Comparison of ENCODE assay signal across 11 mouse cellular contexts in the genomic region with DNA sequence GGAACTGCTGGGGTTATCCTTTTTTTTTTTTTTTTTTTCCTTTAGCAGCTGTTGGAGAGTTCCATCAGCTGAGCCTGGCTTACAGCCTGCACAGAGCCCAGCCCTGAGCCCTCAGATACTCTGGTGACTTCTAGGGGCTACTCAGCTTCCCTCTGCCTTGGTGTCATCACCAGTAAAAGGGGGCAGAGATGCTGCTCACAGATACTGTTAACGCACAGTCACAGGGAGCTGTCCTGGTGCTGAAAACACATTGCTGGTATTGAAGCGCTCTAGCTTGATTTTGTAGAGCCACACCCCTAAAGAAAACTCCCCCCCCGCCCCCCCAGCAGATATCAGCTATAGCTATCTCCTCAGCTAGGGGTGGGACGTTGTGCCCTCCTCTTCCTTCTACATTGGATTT.
DNase-seq lines count a peak whose midpoint lies in the region; ATAC-seq lines count a peak whose summit lies in the region.
"Had no signal": no experiment of that assay in that cellular context is flagged by ENCODE, and none has a peak within 500 bp of the region (broad histone marks: within the 10 kb centered on the region; RNA-seq: fewer than 3 reads in every experiment).

No protein-coding gene starts in this region.

- H3K9me3 ChIP-seq in kidney, embryonic 16.5 days (ENCODE audit: low read length): no peaks in the 10 kb centered on the region
- H3K9me3 ChIP-seq in limb, embryonic 11.5 days (ENCODE audit: control insufficient read depth, low read length): peaks cover 2% of the 10 kb centered on the region; the same call in 1 of the 2 replicates
- H3K9me3 ChIP-seq: midbrain, embryonic 12.5 days had no signal

- no peak overlapping the region for H3K27ac ChIP-seq in kidney, embryonic 16.5 days (ENCODE audit: low read length)
- no peak overlapping the region for H3K27ac ChIP-seq in limb, embryonic 11.5 days (replicated peaks; ENCODE audit: low read depth, low read length)
- H3K27ac ChIP-seq: midbrain, embryonic 12.5 days had no signal

- H3K27me3 ChIP-seq in kidney, embryonic 16.5 days (ENCODE audit: insufficient read depth, low read length): no peaks in the 10 kb centered on the region
- H3K27me3 ChIP-seq in limb, embryonic 11.5 days (ENCODE audit: control insufficient read depth, insufficient read depth, low read length): no peaks in the 10 kb centered on the region
- H3K27me3 ChIP-seq: midbrain, embryonic 12.5 days had no signal

- WGBS in kidney, embryonic 16.5 days: 2% methylated on average over 4 of the region's 4 CpGs
- 11% methylated on average over 4 of the region's 4 CpGs for WGBS in limb, embryonic 11.5 days

- H3K9ac ChIP-seq in kidney, embryonic 16.5 days (replicated peaks; ENCODE audit: low read length): no peak overlapping the region
- H3K9ac ChIP-seq in limb, embryonic 11.5 days (ENCODE audit: low read length): no peak overlapping the region
- H3K9ac ChIP-seq: midbrain, embryonic 12.5 days had no signal

- no peak overlapping the region for H3K4me2 ChIP-seq in kidney, embryonic 16.5 days (replicated peaks; ENCODE audit: low read depth, low read length)
- no peak overlapping the region for H3K4me2 ChIP-seq in limb, embryonic 11.5 days (ENCODE audit: low read depth, severe bottlenecking)
- H3K4me2 ChIP-seq: midbrain, embryonic 12.5 days had no signal

- ATAC-seq in kidney, embryonic 16.5 days (ENCODE audit: low FRiP score, low TSS enrichment): peak; percentile 69; the same call in 1 of the 2 replicates
- no peak for ATAC-seq in limb, embryonic 11.5 days (ENCODE audit: insufficient number of reproducible peaks, low FRiP score, low TSS enrichment, low read depth)
- no peak for ATAC-seq in erythroid progenitor cell, adult 5-6 weeks (replicated peaks; ENCODE audit: low FRiP score, poor library complexity, severe bottlenecking)
- ATAC-seq: Patski had no signal

- DNase-seq in kidney, adult 8-10 months: no peak
- DNase-seq in A20 (ENCODE audit: low read depth, low spot score): peak; percentile 10
- peak; percentile 60 for DNase-seq in adrenal gland, postnatal 10 days
- peak; percentile 74 for DNase-seq in limb, embryonic 11.5 days (ENCODE audit: low spot score)
- no peak for DNase-seq in urinary bladder, postnatal 4 days (ENCODE audit: low spot score in 2 of 2)
- no peak for DNase-seq in urinary bladder, postnatal 25 days (ENCODE audit: low spot score)
- DNase-seq: cerebellum, postnatal 36 days had no signal

- no peaks in the 10 kb centered on the region for H3K4me1 ChIP-seq in kidney, embryonic 16.5 days (ENCODE audit: insufficient read depth, low read length)
- H3K4me1 ChIP-seq in limb, embryonic 11.5 days (ENCODE audit: control insufficient read depth, insufficient read depth, low read length): no peaks in the 10 kb centered on the region
- H3K4me1 ChIP-seq: midbrain, embryonic 12.5 days had no signal

- H3K36me3 ChIP-seq in kidney, embryonic 16.5 days (ENCODE audit: insufficient read depth, low read length): no peaks in the 10 kb centered on the region
- H3K36me3 ChIP-seq in limb, embryonic 11.5 days (ENCODE audit: control insufficient read depth, insufficient read depth, low read length): no peaks in the 10 kb centered on the region
- H3K36me3 ChIP-seq: midbrain, embryonic 12.5 days had no signal

- no peak overlapping the region for H3K4me3 ChIP-seq in kidney, embryonic 16.5 days (ENCODE audit: low read length)
- no peak overlapping the region for H3K4me3 ChIP-seq in limb, embryonic 11.5 days (ENCODE audit: low read depth, low read length)
- H3K4me3 ChIP-seq: midbrain, embryonic 12.5 days had no signal

Comparison
In these comparisons a context has a peak if more than half of its experiments do, and no peak if none do; other contexts are left out.
1. DNase-seq: peak in A20 (single experiment), adrenal gland, postnatal 10 days (single experiment) and limb, embryonic 11.5 days (single experiment); none in kidney, adult 8-10 months (0 of 2), urinary bladder, postnatal 4 days (0 of 2) and urinary bladder, postnatal 25 days (single experiment).